ENCODE assay signal across 17 mouse cellular contexts in the genomic region with DNA sequence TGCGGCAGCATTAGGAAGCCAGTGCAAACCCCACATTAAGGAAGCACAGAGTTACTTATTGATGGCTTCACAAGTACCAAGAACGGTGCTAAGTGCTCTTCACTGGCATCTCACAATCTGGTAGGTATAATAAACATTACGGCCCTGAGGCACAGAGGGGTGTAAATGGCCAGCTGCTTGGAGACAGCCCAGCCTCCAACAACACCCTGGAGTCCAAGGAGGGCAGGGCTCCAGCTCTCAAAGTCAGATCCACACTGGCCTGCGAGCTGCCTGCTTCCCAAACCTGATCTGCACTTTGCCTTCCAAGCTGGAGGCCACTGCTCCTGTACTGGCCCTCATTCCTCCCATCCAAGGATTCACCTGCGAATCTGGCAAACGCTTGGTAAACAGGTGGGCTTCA.
DNase-seq lines count a peak whose midpoint lies in the region; ATAC-seq and TF ChIP-seq lines count a peak whose summit lies in the region.
"Had no signal": no experiment of that assay in that cellular context is flagged by ENCODE, and none has a peak within 500 bp of the region (broad histone marks: within the 10 kb centered on the region; RNA-seq: fewer than 3 reads in every experiment).

No protein-coding gene starts in this region.

- H3K4me2 ChIP-seq in heart, postnatal 0 days (ENCODE audit: low read depth, low read length), result no peak overlapping the region
- H3K4me2 ChIP-seq in myocyte (ENCODE audit: low read depth), result peak overlapping the region; percentile 37
- H3K4me2 ChIP-seq: forebrain, embryonic 12.5 days; hindbrain, embryonic 15.5 days; midbrain, embryonic 12.5 days had no signal

- H3K4me3 ChIP-seq in gastrocnemius, adult 2 months, result no peak overlapping the region
- no peak overlapping the region for H3K4me3 ChIP-seq in heart, postnatal 0 days (ENCODE audit: low read depth, low read length)
- no peak overlapping the region for H3K4me3 ChIP-seq in left cerebral cortex, adult 2 months
- H3K4me3 ChIP-seq in myocyte, result no peak overlapping the region
- H3K4me3 ChIP-seq: forebrain, embryonic 12.5 days; hindbrain, embryonic 15.5 days; midbrain, embryonic 12.5 days had no signal

- no peak for DNase-seq in gastrocnemius, adult 2 months
- no peak for DNase-seq in gastrocnemius, adult 8-10 months (ENCODE audit: low spot score in 2 of 2)
- DNase-seq in heart, postnatal 0 days (ENCODE audit: low spot score), result no peak
- DNase-seq in heart, postnatal 10 days, result no peak
- no peak for DNase-seq in left cerebral cortex, adult 2 months (ENCODE audit: extremely low spot score in 1 of 2, low spot score in 2 of 2)
- DNase-seq in left cerebral cortex, adult 8-10 months (ENCODE audit: low spot score in 2 of 2), result no peak
- DNase-seq in gastrocnemius, postnatal 4 days (ENCODE audit: low spot score in 2 of 2), result no peak
- DNase-seq: cerebellum, adult 11 months; cerebellum, postnatal 25 days; lung, adult 18-20 months; thymus, adult 2 months had no signal

- 56% methylated on average over 6 of the region's 6 CpGs for WGBS in heart, postnatal 0 days

- H3K27me3 ChIP-seq in heart, postnatal 0 days (ENCODE audit: control insufficient read depth, insufficient read depth, low read length), result no peaks in the 10 kb centered on the region
- H3K27me3 ChIP-seq in myocyte (ENCODE audit: control insufficient read depth, insufficient read depth, insufficient read length), result no peaks in the 10 kb centered on the region
- H3K27me3 ChIP-seq: CH12.LX; hindbrain, embryonic 15.5 days had no signal

- TF ChIP-seq CTCF in gastrocnemius, adult 2 months (IDR thresholded peaks at IDR 0.05), result no peak
- no peak for TF ChIP-seq CTCF in heart, postnatal 0 days (IDR thresholded peaks at IDR 0.05; ENCODE audit: low read depth)
- TF ChIP-seq CTCF in left cerebral cortex, adult 2 months (IDR thresholded peaks at IDR 0.05), result no peak

- intact Hi-C loops in gastrocnemius, adult 2 months (cut with DNase I), result no loop called here
- intact Hi-C loops in heart, postnatal 10 days (cut with DNase I), result no loop called here
- intact Hi-C loops in left cerebral cortex, adult 2 months (cut with DNase I), result no loop called here

- H3K4me1 ChIP-seq in heart, postnatal 0 days (ENCODE audit: control insufficient read depth, insufficient read depth), result peaks cover 46% of the 10 kb centered on the region

- H3K9me3 ChIP-seq in heart, postnatal 0 days (replicated peaks; ENCODE audit: control insufficient read depth, low read length), result no peaks in the 10 kb centered on the region
- H3K9me3 ChIP-seq: forebrain, embryonic 12.5 days; hindbrain, embryonic 15.5 days; midbrain, embryonic 12.5 days had no signal

- TF ChIP-seq POLR2A in myocyte (IDR thresholded peaks at IDR 0.05; ENCODE audit: insufficient read length, low read depth), result no peak

- no peak overlapping the region for H3K9ac ChIP-seq in heart, postnatal 0 days (replicated peaks; ENCODE audit: low read depth, low read length)
- H3K9ac ChIP-seq: forebrain, embryonic 12.5 days; hindbrain, embryonic 15.5 days; midbrain, embryonic 12.5 days had no signal

- ATAC-seq in heart, postnatal 0 days (ENCODE audit: insufficient read depth, low read depth), result no peak

- peaks cover 94% of the 10 kb centered on the region for H3K79me2 ChIP-seq in myocyte (ENCODE audit: control insufficient read depth, insufficient read depth)

- no peak overlapping the region for H3ac ChIP-seq in myocyte (ENCODE audit: control insufficient read depth, insufficient read length)

- 0 out of 2 replicates have a peak overlapping the region, but pooled peaks have one; percentile 6 for H3K27ac ChIP-seq in gastrocnemius, adult 2 months
- H3K27ac ChIP-seq in heart, postnatal 0 days (ENCODE audit: low read depth), result peak overlapping the region; percentile 60; the same call in 1 of the 2 replicates
- H3K27ac ChIP-seq in left cerebral cortex, adult 2 months, result 0 out of 2 replicates have a peak overlapping the region, but pooled peaks have one; percentile 15
- H3K27ac ChIP-seq: forebrain, embryonic 12.5 days; kidney, postnatal 0 days; midbrain, embryonic 12.5 days had no signal

- TF ChIP-seq EP300 in heart, postnatal 0 days (IDR thresholded peaks at IDR 0.05; ENCODE audit: low read depth), result no peak

- H3K36me3 ChIP-seq in heart, postnatal 0 days (replicated peaks; ENCODE audit: control insufficient read depth, insufficient read depth, low read length), result peaks cover 10% of the 10 kb centered on the region; the same call in 1 of the 2 replicates
- peaks cover 6% of the 10 kb centered on the region for H3K36me3 ChIP-seq in myocyte (ENCODE audit: control insufficient read depth, insufficient read depth)
- H3K36me3 ChIP-seq: hindbrain, embryonic 15.5 days had no signal

TF ChIP-seq in myocyte, 11 proteins besides CTCF, POLR2A, EP300 and RAD21:
- TF ChIP-seq POLR2AphosphoS2 (IDR thresholded peaks at IDR 0.05; ENCODE audit: insufficient read length, low read depth) (no peak), TCF12 (IDR thresholded peaks at IDR 0.05; ENCODE audit: insufficient read depth, poor library complexity, severe bottlenecking) (no peak), SRF (IDR thresholded peaks at IDR 0.05; ENCODE audit: control insufficient read depth, insufficient read length, low read depth) (no peak), E2F4 (IDR thresholded peaks at IDR 0.05; ENCODE audit: insufficient read depth) (no peak), TCF3 (IDR thresholded peaks at IDR 0.05; ENCODE audit: insufficient read length, low read depth) (no peak), MAX (IDR thresholded peaks at IDR 0.05; ENCODE audit: low read depth) (no peak), REST (IDR thresholded peaks at IDR 0.05; ENCODE audit: insufficient read depth, insufficient read length) (no peak)
TF ChIP-seq in myocyte: peak in this region for 0.

Comparison
In these comparisons a context has a peak if more than half of its experiments do, and no peak if none do; other contexts are left out.
1. H3K27ac ChIP-seq: peak in every context shown above with its lines; median percentile 60 in heart, postnatal 0 days; 15 in left cerebral cortex, adult 2 months; 6 in gastrocnemius, adult 2 months.